ENCODE assay signal across 9 mouse cellular contexts in the genomic region with DNA sequence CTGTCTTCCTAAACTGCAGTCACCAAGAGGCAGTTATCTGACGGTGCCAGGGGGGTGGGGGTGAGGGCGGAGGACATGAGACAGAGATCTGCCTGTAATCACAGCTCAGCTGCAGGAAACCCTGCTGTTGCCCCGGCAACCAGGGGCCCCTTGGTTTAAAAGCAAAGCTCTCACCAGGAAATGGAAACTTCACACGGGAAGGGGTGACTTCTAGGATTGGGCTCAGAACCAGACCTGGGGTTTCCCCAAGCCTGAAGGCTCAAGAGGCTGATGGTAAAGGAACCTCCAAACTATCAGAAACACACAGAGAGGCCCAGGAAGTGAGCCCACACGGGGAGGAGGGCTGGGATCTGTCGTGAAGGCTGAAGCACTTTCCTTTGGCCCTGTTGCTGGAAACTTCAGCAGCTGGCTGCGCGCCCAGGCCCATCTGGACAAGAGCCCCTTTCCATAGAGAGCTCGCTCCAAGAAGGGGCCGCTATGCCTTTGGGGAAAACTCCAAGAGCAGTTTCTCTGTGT. TPM values are rescaled to one million over a fixed set of nuclear protein-coding genes. Genes with fewer than 3 reads are reported as not detected.
DNase-seq lines count a peak whose midpoint lies in the region; ATAC-seq and TF ChIP-seq lines count a peak whose summit lies in the region.
"Had no signal": no experiment of that assay in that cellular context is flagged by ENCODE, and none has a peak within 500 bp of the region (broad histone marks: within the 10 kb centered on the region; RNA-seq: fewer than 3 reads in every experiment).

No protein-coding gene starts in this region.

- H3K4me3 ChIP-seq in ES-E14 (ENCODE audit: insufficient read depth in 1 of 2, low read depth in 1 of 2, low read length in 2 of 2, poor library complexity in 1 of 2, severe bottlenecking in 1 of 2): no peak overlapping the region
- no peak overlapping the region for H3K4me3 ChIP-seq in hindbrain, embryonic 11.5 days (ENCODE audit: low read depth, low read length)
- H3K4me3 ChIP-seq: erythroblast, embryonic 14.5 days had no signal

- H3K4me2 ChIP-seq in hindbrain, embryonic 11.5 days (replicated peaks; ENCODE audit: low read depth, low read length): peak overlapping the region; percentile 11

- H3K4me1 ChIP-seq in ES-E14 (ENCODE audit: control insufficient read depth in 2 of 2, insufficient read depth in 2 of 2, low read length in 2 of 2, poor library complexity in 1 of 2): peaks cover 4 to 34% of the 10 kb centered on the region in 2 experiments; a peak in 2 of 4 replicates
- peaks cover 12% of the 10 kb centered on the region for H3K4me1 ChIP-seq in hindbrain, embryonic 11.5 days (replicated peaks; ENCODE audit: control insufficient read depth, insufficient read depth, low read length)

- H3K9ac ChIP-seq in ES-E14 (ENCODE audit: insufficient read depth, low read depth, low read length, poor library complexity, severe bottlenecking): 0 out of 2 replicates have a peak overlapping the region, but pooled peaks have one; percentile 18
- H3K9ac ChIP-seq in hindbrain, embryonic 11.5 days (ENCODE audit: low read depth, low read length): 0 out of 2 replicates have a peak overlapping the region, but pooled peaks have one; percentile 8

- H3K27ac ChIP-seq in ES-E14 (ENCODE audit: insufficient read depth, low read depth, low read length, poor library complexity, severe bottlenecking): no peak overlapping the region
- H3K27ac ChIP-seq in hindbrain, embryonic 11.5 days (ENCODE audit: low read depth, low read length): peak overlapping the region; percentile 69

- no peaks in the 10 kb centered on the region for H3K27me3 ChIP-seq in hindbrain, embryonic 11.5 days (ENCODE audit: control insufficient read depth, insufficient read depth, low read length)

- H3K36me3 ChIP-seq in ES-E14 (ENCODE audit: control insufficient read depth, insufficient read depth, low read length, poor library complexity, severe bottlenecking): no peaks in the 10 kb centered on the region; the same call in 1 of the 2 replicates
- H3K36me3 ChIP-seq in hindbrain, embryonic 11.5 days (ENCODE audit: control insufficient read depth, insufficient read depth, low read length): no peaks in the 10 kb centered on the region

- peak; percentile 63; the same call in 1 of the 2 replicates for ATAC-seq in hindbrain, embryonic 11.5 days (ENCODE audit: low FRiP score)

- in situ Hi-C loops in ES-E14 (cut with MboI; ENCODE audit: low sequenced_read_pairs in 2 of 2, unreplicated experiment in 2 of 2): no loop called here

- 18% methylated on average over 10 of the region's 10 CpGs for WGBS in hindbrain, embryonic 11.5 days

- H3K9me3 ChIP-seq in ES-E14 (ENCODE audit: control insufficient read depth, insufficient read depth, low read depth, low read length): no peaks in the 10 kb centered on the region
- H3K9me3 ChIP-seq in hindbrain, embryonic 11.5 days (ENCODE audit: control insufficient read depth, low read length): no peaks in the 10 kb centered on the region

- no peak for DNase-seq in ES-E14 (ENCODE audit: low read depth, low spot score)
- peak; percentile 29 for DNase-seq in c-Kit-positive CD71-positive TER-119-negative erythroid progenitor cells, embryonic 14.5 days (ENCODE audit: low read depth)
- DNase-seq in frontal cortex, postnatal 10 days (ENCODE audit: low spot score in 2 of 2): peak; percentile 82 to 83
- DNase-seq in hindbrain, embryonic 11.5 days (ENCODE audit: low spot score): peak; percentile 82
- DNase-seq in layer of hippocampus, postnatal 25 days (ENCODE audit: extremely low spot score in 1 of 2, low spot score in 1 of 2): peak; percentile 47 to 66
- peak; percentile 93 to 97 for DNase-seq in lung, postnatal 4 days
- peak; percentile 92 for DNase-seq in retina, postnatal 1 day
- DNase-seq in thymus, postnatal 36 days: peak; percentile 88 to 94

TF ChIP-seq in ES-E14, 5 proteins besides CTCF, POLR2A, EP300 and RAD21:
- no peak for TF ChIP-seq MAFK (IDR thresholded peaks at IDR 0.05; ENCODE audit: insufficient read depth, low read depth, low read length)
- TF ChIP-seq HCFC1 (IDR thresholded peaks at IDR 0.05; ENCODE audit: borderline replicate concordance, insufficient read depth, low read length): no peak
- TF ChIP-seq CHD2 (IDR thresholded peaks at IDR 0.05; ENCODE audit: low read depth, low read length): no peak
- no peak for TF ChIP-seq ZC3H11A (IDR thresholded peaks at IDR 0.05; ENCODE audit: borderline replicate concordance, low read depth, low read length)
- no peak for TF ChIP-seq ZNF384 (IDR thresholded peaks at IDR 0.05; ENCODE audit: low read depth, low read length)

RNA-seq across cellular contexts. Expression of a gene that starts 10.1 kb away (rescaled TPM):
- 121 and 125 TPM in 2 replicates for total RNA-seq in ES-E14 (2012; rRNA removed)
- 90.2 and 91.6 TPM in 2 replicates for polyA plus RNA-seq in hindbrain, embryonic 11.5 days (2014; fragmentation: Nextera tagmentation; extraction: Ambion mirVana)
- 10 to 100 TPM; 95.7 to 97.1 TPM for total RNA-seq in layer of hippocampus, postnatal 25 days (2021)

RNA-seq across cellular contexts. Expression of a gene that starts 54.8 kb away (rescaled TPM):
- total RNA-seq in ES-E14 (2012; rRNA removed): 0.16 and 0.22 TPM in 2 replicates
- polyA plus RNA-seq in hindbrain, embryonic 11.5 days (2014; fragmentation: Nextera tagmentation; extraction: Ambion mirVana): 0.36 and 1.1 TPM in 2 replicates
- under 1 TPM; 0.37 to 0.52 TPM for total RNA-seq in layer of hippocampus, postnatal 25 days (2021)
- polyA plus RNA-seq: erythroblast, embryonic 14.5 days had no signal
